Mouse (Mus musculus): ENCODE measurements around the gene Snap91.

GRCm38 (mm10) chr9:86775374-86775773 is 105.1 kb downstream of the Snap91 start:
- TF ChIP-seq POLR2A (IDR thresholded peaks at IDR 0.05; ENCODE audit: borderline replicate concordance, extremely low read depth, low read depth, low read length) = no peak
- no peak for TF ChIP-seq CTCF (IDR thresholded peaks at IDR 0.05; ENCODE audit: insufficient read depth, low read length)
